ENCODE assay signal across 14 mouse cellular contexts in the genomic region with DNA sequence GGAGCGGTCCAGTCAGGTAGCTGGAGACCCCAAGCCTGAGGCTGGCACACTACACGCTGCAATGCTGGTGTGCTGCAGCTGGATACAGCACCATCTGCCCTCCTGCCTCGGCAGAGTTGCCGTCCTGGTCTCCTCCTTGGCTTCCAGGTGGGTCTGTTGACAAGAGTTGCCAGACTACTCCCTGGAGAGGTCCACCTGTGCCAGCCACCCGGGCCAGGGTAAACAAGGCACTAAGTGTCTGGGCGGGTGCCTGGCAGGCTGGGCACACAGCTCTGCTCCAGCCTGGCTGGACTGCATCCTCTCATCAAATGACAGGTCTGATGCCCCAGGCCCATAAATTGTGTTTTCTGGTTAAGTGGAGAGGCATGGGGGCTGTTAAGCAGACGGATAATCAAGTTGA.
DNase-seq lines count a peak whose midpoint lies in the region; ATAC-seq and TF ChIP-seq lines count a peak whose summit lies in the region.
"Had no signal": no experiment of that assay in that cellular context is flagged by ENCODE, and none has a peak within 500 bp of the region (broad histone marks: within the 10 kb centered on the region; RNA-seq: fewer than 3 reads in every experiment).

No protein-coding gene starts in this region.

- no peak for ATAC-seq in kidney, embryonic 16.5 days (ENCODE audit: low FRiP score, low TSS enrichment)
- no peak for ATAC-seq in intestine, embryonic 15.5 days
- ATAC-seq: activated CD4-positive, CD25-positive, alpha-beta regulatory T cell, adult 4 months; hindbrain, embryonic 16.5 days had no signal

- H3K4me2 ChIP-seq in kidney, embryonic 16.5 days (replicated peaks; ENCODE audit: low read depth, low read length), result no peak overlapping the region
- H3K4me2 ChIP-seq in intestine, embryonic 15.5 days (replicated peaks), result no peak overlapping the region
- H3K4me2 ChIP-seq: liver, embryonic 13.5 days; neural tube, embryonic 13.5 days had no signal

- intact Hi-C loops in gastrocnemius, adult 2 months (cut with DNase I), result no loop called here

- H3K36me3 ChIP-seq in kidney, embryonic 16.5 days (ENCODE audit: insufficient read depth, low read length), result no peaks in the 10 kb centered on the region
- H3K36me3 ChIP-seq in intestine, embryonic 15.5 days, result no peaks in the 10 kb centered on the region
- no peaks in the 10 kb centered on the region for H3K36me3 ChIP-seq in forebrain, embryonic 10.5 days (replicated peaks)
- H3K36me3 ChIP-seq: liver, embryonic 13.5 days; neural tube, embryonic 13.5 days had no signal

- 56% methylated on average over 7 of the region's 7 CpGs for WGBS in kidney, embryonic 16.5 days
- WGBS in intestine, embryonic 15.5 days, result 48% methylated on average over 7 of the region's 7 CpGs
- 76% methylated on average over 7 of the region's 7 CpGs for WGBS in forebrain, embryonic 10.5 days

- peak; percentile 39 for DNase-seq in gastrocnemius, adult 2 months
- no peak for DNase-seq in gastrocnemius, postnatal 25 days
- no peak for DNase-seq in kidney, adult 18-20 months
- peak; percentile 49 for DNase-seq in lung, postnatal 36 days
- no peak for DNase-seq in adipocyte (ENCODE audit: low spot score)
- no peak for DNase-seq in forebrain, embryonic 10.5 days (ENCODE audit: extremely low spot score, low spot score)
- DNase-seq: cerebellum, adult 9-11 months; liver, embryonic 13.5 days; thymus, postnatal 36 days had no signal

- no peak overlapping the region for H3K4me3 ChIP-seq in gastrocnemius, adult 2 months
- H3K4me3 ChIP-seq in kidney, embryonic 16.5 days (ENCODE audit: low read length), result no peak overlapping the region
- H3K4me3 ChIP-seq in intestine, embryonic 15.5 days (replicated peaks), result no peak overlapping the region
- no peak overlapping the region for H3K4me3 ChIP-seq in forebrain, embryonic 10.5 days
- H3K4me3 ChIP-seq: liver, embryonic 13.5 days; neural tube, embryonic 13.5 days had no signal

- H3K9ac ChIP-seq in kidney, embryonic 16.5 days (replicated peaks; ENCODE audit: low read length), result no peak overlapping the region
- no peak overlapping the region for H3K9ac ChIP-seq in intestine, embryonic 15.5 days
- H3K9ac ChIP-seq: liver, embryonic 13.5 days; neural tube, embryonic 13.5 days had no signal

- peak overlapping the region; percentile 88 for H3K27ac ChIP-seq in gastrocnemius, adult 2 months
- H3K27ac ChIP-seq in kidney, embryonic 16.5 days (ENCODE audit: low read length), result peak overlapping the region; percentile 9; the same call in 1 of the 2 replicates
- H3K27ac ChIP-seq in intestine, embryonic 15.5 days, result peak overlapping the region; percentile 92
- no peak overlapping the region; the same call in 1 of the 2 replicates for H3K27ac ChIP-seq in forebrain, embryonic 10.5 days
- H3K27ac ChIP-seq: liver, embryonic 13.5 days; neural tube, embryonic 13.5 days had no signal

- no peaks in the 10 kb centered on the region for H3K9me3 ChIP-seq in kidney, embryonic 16.5 days (ENCODE audit: low read length)
- H3K9me3 ChIP-seq in intestine, embryonic 15.5 days, result no peaks in the 10 kb centered on the region
- no peaks in the 10 kb centered on the region for H3K9me3 ChIP-seq in forebrain, embryonic 10.5 days
- H3K9me3 ChIP-seq: liver, embryonic 13.5 days; neural tube, embryonic 13.5 days had no signal

- H3K27me3 ChIP-seq in kidney, embryonic 16.5 days (ENCODE audit: insufficient read depth, low read length), result peaks cover 4% of the 10 kb centered on the region; the same call in 1 of the 2 replicates
- no peaks in the 10 kb centered on the region for H3K27me3 ChIP-seq in intestine, embryonic 15.5 days (replicated peaks)
- peaks cover 76% of the 10 kb centered on the region for H3K27me3 ChIP-seq in forebrain, embryonic 10.5 days (ENCODE audit: poor library complexity, severe bottlenecking)

- no peak for TF ChIP-seq CTCF in gastrocnemius, adult 2 months (IDR thresholded peaks at IDR 0.05)

- H3K4me1 ChIP-seq in kidney, embryonic 16.5 days (ENCODE audit: insufficient read depth, low read length), result peaks cover 57% of the 10 kb centered on the region
- H3K4me1 ChIP-seq in intestine, embryonic 15.5 days (replicated peaks), result peaks cover 32% of the 10 kb centered on the region
- peaks cover 30% of the 10 kb centered on the region for H3K4me1 ChIP-seq in forebrain, embryonic 10.5 days

Comparison
In these comparisons a context has a peak if more than half of its experiments do, and no peak if none do; other contexts are left out.
1. DNase-seq: peak in gastrocnemius, adult 2 months (single experiment) and lung, postnatal 36 days (single experiment); none in gastrocnemius, postnatal 25 days (single experiment), kidney, adult 18-20 months (single experiment), adipocyte (single experiment) and forebrain, embryonic 10.5 days (single experiment).